Mouse (Mus musculus): Measurements from ENCODE around the gene Gm1043.
A peak's percentile ranks its signal among the peaks of the same experiment; 100 is the strongest.

The Gm1043 gene

GRCm38 (mm10) chr5:37066703-37067568 is 18.2 kb upstream of the Gm1043 start:
- DNase-seq (ENCODE audit: low read depth, low spot score), result peak; percentile 4

DNA sequence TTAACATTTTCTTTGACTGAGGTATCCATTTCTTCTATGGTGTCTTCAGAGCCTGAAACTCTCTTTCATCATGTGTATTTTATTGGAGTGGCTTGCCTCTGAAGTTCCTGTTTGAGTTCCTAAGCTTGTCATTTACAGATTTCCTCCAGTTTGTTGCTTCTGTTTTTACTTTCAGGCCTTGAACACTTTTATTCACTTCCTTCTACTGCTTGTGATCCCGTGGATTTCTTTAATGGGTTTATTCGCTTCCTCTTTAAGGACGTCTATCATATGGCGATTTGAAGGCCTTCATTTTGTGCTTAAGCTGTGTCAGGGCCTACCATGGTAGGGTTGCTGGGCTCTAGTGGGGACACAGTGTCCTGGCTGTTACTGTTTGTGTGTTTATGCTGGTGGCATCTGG is 11.5 kb upstream of the Gm1043 start:
- DNase-seq (ENCODE audit: low read depth, low spot score), result no peak

- no peak for DNase-seq (ENCODE audit: low read depth, low spot score)
Observed at GRCm38 (mm10) chr5:37076692-37077329, 8.4 kb upstream of the Gm1043 start.

GRCm38 (mm10) chr5:37077330-37077698 is 7.9 kb upstream of the Gm1043 start:
- no peak for DNase-seq (ENCODE audit: low read depth, low spot score)

DNA sequence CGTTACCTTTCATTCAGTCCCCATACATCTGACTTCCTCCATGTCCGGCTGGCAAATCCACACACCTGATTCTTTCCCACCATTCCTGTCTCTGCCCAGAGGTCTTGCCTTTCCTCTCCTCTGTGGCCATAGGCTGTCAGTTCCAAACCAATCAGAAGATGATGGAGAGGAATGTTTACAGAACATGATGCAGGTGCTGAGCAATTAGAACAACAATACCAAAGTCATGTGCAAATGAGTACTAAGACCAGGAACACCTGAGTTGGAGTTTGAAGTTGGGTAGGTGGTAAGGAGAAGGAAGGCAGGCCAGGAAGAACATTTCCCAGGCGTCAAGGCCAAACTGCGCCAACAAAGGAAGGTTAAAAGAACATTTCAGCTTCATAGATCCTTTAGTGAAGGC is 5.7 kb upstream of the Gm1043 start:
- DNase-seq (ENCODE audit: low read depth, low spot score), result no peak

- DNase-seq (ENCODE audit: low read depth, low spot score), result no peak
Observed at GRCm38 (mm10) chr5:37080601-37081000, 4.6 kb upstream of the Gm1043 start.

DNA sequence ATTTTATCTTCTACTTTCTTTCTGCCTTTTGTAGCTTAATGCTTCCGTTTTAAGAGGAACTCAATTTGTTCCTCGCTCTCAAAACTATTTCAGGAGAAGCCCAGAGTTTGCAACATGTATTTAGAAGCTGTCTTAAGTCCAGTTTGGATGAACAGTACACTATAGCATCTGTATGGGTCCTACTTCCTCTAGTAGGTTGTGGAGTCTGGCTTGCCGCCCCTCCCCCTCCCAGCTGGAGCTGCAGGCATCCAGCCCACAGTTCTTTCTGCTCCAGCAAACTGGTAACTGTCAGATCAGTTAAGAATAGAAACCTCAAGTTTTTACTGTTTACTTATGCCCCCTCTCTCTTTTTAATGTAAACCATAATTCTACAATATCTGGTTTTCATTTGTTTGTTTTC is 2.8 kb upstream of the Gm1043 start:
- no peak for DNase-seq (ENCODE audit: low read depth, low spot score)

DNA sequence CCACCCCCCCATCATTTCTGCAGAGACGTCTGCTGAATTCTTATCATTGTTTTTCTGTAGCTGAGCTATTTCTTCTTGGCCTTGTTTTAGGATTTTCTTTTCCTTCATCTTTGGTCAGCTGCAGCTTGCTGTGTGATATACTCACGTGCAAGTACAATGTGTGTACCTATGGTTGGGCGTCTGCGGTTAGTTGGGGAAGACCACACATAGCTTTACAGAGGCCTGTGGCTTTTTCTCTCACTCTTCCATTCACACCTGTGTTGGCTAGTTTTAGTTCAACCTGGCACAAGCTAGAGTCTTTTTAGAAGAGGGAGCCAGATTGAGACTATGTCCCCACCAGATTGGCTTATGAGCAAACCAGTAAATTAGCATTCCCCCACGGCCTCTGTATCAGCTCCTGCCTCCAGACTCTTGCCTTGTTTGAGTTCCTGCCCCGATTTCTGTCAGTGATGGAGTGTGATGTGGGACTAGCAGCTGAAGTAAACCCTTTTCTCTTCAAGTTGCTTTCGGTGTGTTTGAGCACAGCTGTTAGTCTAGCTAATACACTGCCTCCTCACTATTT is 1.9 kb upstream of the Gm1043 start:
- no peak for DNase-seq (ENCODE audit: low read depth, low spot score)

GRCm38 (mm10) chr5:37083850-37084249 is 1.3 kb upstream of the Gm1043 start:
- no peak for DNase-seq (ENCODE audit: low read depth, low spot score)

- no peak for DNase-seq (ENCODE audit: low read depth, low spot score)
Observed at GRCm38 (mm10) chr5:37085918-37086317, 748 bp downstream of the Gm1043 start.

- DNase-seq (ENCODE audit: low read depth, low spot score), result no peak
Observed at GRCm38 (mm10) chr5:37087786-37088185, 2.6 kb downstream of the Gm1043 start.

DNA sequence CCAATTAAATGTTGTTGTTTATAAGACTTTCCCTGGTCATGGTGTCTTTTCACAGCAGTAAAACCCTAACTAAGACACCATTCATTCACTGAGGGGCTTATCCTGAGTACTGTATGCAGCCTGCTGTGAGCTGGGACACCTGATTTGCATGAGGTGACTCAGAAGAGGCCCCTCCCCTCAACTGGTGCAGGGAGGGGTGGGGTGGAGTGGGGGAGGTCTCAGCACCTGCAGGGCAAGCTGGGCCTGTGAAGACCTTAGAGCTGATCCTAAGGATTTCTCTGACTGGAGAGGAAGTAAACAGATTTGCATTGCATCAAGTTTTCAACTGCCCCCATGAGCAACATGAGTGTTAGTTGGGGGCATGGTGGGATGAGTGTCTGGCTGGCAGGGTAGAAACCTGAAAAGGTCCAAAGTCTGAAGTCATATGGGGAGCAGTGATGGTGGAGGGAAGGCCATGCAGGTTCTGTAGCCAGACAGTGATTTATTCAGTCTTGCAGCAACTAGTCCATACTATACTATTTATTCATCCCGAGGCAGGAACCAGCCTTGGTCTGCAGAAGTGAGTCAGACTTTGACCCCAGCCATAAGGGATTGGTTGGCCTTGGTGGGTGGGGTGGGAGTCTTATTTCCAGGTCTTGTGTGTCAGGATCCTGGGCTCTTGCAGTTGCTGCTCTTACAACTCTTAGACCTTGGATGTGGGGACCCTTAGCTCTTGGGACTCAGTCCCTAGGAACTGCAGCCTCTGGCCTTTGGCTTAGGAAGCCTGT is 3.4 kb downstream of the Gm1043 start:
- DNase-seq (ENCODE audit: low read depth, low spot score), result no peak

DNA sequence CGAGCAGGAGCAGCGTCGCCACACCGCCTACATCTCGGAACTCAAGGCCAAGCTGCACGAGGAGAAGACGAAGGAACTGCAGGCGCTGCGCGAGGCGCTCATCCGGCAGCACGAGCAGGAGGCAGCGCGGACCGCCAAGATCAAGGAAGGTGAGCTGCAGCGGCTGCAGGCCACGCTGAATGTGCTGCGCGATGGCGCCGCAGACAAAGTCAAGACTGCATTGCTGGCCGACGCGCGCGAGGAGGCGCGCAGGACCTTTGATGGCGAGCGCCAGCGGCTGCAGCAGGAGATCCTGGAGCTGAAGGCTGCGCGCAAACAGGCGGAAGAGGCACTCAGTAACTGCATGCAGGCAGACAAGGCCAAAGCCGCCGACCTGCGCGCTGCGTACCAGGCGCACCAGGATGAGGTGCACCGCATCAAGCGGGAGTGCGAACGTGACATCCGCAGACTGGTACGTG is 6.0 kb downstream of the Gm1043 start:
- no peak for DNase-seq (ENCODE audit: low read depth, low spot score)

DNA sequence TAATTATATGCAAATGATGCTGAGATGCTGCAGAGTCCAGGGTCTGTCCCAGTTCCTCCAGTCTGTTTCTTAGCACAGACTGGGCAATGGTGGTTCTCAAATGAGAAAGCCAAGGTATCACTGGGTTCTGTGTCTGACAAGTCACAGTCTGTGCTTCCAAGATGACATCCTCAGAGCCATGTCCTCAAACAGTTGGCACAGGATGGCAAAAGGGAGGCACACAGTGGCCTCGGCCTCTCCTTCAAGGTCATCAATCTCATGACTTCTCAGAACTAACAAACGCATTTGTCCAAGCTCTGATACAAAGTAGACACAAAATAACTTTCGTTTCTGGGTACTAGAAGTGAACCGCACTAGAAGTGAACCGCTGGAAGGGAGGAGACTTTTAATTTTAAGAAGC is 9.8 kb downstream of the Gm1043 start:
- no peak for DNase-seq (ENCODE audit: low read depth, low spot score)

DNA sequence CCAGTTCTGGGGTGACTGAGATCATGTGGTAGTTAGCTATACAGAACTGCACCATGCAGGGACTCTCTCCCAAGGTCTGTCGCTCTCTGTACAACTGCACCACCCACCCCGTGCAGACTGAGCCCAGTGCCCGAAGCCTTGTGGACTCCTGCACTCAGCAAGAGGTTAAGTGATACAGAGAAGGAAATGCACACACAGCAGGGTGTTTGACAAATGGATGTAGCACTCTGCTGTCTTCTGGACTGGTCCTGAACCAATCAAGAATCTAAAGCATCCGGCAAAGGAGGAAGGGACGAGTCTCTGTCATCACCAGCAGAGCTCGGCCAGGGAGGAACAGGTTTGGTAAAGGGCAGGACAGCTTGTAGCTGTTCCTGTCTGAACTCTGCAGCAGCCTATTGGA is 12.4 kb downstream of the Gm1043 start:
- DNase-seq (ENCODE audit: low read depth, low spot score), result no peak

- no peak for DNase-seq (ENCODE audit: low read depth, low spot score)
Observed at GRCm38 (mm10) chr5:37100813-37101212, 15.6 kb downstream of the Gm1043 start.

DNA sequence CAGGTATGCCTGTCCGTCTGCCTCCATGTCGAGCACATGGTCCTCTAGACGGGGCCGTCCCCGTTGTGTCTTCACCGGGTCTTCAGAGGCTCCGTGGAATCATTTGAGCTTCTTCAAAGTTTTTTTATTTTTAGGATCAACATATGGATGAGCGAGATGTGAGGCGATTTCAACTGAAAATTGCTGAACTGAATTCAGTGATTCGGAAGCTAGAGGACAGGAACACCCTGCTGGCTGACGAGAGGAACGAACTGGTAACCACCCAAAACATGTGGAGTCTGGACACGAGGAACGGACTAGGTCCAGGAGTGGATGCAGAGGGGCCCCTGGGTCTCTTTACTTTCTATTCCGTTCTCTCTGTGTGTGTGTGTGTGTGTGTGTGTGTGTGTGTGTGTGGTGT is 16.5 kb downstream of the Gm1043 start:
- DNase-seq (ENCODE audit: low read depth, low spot score), result no peak

- DNase-seq (ENCODE audit: low read depth, low spot score), result no peak
Observed at GRCm38 (mm10) chr5:37102056-37102455, 16.9 kb downstream of the Gm1043 start.

GRCm38 (mm10) chr5:37105531-37106456 is 20.6 kb downstream of the Gm1043 start:
- DNase-seq (ENCODE audit: low read depth, low spot score), result no peak

DNA sequence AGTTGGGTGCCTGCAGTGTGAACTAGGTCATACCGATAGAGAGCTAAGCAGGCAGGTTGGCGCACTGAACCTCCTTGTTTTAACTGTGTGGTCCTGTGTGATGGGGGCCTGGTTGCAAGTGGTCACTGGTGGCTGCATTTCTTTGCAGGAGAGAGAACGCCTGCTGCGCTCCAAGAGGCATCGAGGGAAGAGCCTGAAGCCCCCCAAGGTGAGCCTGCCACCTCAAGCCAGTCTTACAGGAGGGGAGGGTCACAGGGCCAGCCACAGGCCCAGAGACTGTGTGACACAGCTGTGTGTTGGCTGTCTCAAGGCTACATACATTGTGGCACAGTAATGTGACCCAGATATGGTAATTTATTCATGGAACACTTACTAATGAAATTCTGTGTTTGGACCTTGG is 21.9 kb downstream of the Gm1043 start:
- no peak for DNase-seq (ENCODE audit: low read depth, low spot score)

- DNase-seq (ENCODE audit: low read depth, low spot score), result no peak
Observed at GRCm38 (mm10) chr5:37107611-37108010, 22.4 kb downstream of the Gm1043 start.

Data from skeletal muscle tissue, adult 2 months (tissue).